Mouse (Mus musculus) liver (tissue): Measurements from ENCODE around the gene Dnah14.

ENCODE experiments used
- DNase-seq: peaks from one replicate; pipeline ENCODE4 v3.0.0-alpha.2; 2020; ENCODE audit warnings: mixed read lengths

Gene Dnah14

DNA sequence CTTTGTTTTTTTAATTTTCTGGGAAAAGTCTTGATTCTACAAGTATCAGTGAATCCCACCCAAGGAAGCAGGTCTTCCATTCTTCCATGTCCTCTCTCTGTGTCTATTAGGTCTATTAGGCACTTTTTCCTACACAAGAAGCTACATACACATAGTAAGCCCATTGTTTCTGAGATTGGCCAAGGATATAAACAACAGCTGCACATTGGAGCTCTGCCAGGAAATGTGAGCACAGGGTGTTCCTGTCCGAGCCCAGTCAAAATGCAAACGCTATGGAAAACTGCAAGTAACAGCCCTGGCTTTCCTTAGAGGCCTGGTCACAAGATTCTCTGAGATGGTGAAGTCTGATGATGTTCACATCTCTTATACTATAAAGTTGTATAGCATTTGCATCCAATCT, 217.2 kb downstream of the Dnah14 start:
- DNase-seq: no peak

GRCm38 (mm10) chr1:181799911-181800310, 223.6 kb downstream of the Dnah14 start:
- no peak for DNase-seq

DNA sequence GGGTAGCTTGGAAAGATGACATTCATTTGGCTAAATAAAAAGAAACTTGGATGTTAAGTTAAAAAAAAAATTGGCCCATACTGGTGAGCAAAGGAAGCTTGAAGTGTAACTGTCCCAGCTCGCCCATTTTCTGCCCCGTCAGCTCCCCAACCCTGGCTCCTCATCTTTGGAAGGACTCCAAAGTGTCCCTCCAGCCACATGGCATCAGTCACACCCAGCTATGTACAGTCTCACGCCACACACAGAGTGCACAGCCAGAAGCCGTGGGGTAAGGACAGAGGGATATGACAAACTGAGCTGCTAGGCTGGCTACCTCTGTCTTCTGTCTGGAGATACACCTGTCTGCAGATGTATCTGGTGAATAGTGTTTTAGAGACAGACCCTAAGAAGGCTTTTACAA, 224.3 kb downstream of the Dnah14 start:
- DNase-seq: no peak

DNA sequence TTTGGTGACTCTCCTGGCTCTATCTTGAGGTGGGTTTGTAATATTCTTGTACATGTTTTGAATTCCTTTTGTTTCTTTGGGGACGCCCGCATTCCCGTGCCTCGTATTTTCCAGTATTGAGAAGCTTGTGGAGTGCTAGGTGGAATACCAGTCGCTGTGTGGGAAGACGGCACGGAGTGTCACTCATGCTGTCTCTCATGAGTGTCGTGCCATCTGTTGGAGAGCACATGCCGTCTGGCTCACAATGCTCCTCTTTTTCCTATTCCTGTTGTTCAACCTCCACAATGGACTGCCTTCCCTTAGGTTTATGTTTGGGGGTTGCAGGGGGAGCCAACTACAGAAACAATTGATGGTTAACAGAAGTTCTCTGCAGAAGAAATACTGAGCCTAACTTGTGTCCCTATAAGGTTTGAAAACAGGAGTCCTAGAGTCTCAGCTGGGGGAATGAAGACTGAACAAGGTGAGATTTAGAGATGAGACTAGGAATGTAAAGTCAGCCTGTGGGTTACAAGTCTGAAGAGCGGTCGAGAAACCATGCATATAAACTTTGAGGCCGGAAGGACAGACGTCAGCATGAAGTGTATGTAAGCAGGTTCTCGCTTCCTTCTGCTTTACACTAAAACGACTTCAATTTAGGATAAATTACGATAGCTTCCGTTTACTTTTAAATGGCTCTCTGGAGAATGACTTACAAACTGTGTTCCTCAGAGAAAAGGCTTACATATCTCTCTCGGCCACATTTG, 235.3 kb downstream of the Dnah14 start:
- DNase-seq: no peak

- DNase-seq: no peak
Observed at GRCm38 (mm10) chr1:181826716-181827115, 250.4 kb downstream of the Dnah14 start.

GRCm38 (mm10) chr1:181828365-181828764, 252.0 kb downstream of the Dnah14 start:
- DNase-seq: peak; percentile 42

DNA sequence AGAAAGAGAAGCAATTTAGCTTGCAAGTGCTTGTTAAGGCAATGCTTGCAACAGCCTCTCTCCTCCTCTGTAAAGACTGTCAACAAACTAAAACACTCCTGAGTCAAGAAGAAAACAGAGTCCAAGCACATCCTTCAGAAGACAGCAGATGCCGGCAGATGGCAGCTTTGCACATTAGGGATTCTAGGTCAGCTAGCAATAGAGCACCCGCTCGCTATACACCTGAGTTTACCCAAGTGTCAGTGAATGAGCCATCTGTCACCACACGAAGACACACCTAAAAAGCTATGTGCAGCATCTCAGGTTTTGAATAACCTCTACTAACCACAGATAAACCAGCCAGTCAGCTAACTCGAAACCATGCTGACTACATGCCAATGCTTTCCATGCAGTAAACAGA, 256.4 kb downstream of the Dnah14 start:
- no peak for DNase-seq

DNA sequence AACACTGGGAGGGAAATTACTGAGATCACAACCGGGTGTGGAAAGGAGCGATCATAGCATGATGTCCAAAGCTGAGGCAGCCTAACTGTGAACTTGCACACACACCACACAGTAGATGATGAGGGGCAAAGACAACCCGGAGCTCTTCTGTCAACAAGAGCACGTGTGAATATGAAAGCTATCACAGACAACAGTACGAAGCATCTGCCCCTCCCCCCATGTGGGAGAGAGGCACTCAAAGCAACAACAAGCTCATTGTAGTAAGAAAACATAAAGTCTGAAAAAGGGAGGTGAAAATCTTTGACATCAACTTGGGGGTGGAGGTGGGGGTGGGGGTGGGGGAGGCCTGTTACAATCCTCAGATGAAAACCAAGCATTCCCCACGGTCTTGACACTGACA, 256.8 kb downstream of the Dnah14 start:
- no peak for DNase-seq

- DNase-seq: no peak
Observed at GRCm38 (mm10) chr1:181838111-181838510, 261.8 kb downstream of the Dnah14 start.

- DNase-seq: no peak
Observed at GRCm38 (mm10) chr1:181839746-181840366, 263.5 kb downstream of the Dnah14 start.

DNA sequence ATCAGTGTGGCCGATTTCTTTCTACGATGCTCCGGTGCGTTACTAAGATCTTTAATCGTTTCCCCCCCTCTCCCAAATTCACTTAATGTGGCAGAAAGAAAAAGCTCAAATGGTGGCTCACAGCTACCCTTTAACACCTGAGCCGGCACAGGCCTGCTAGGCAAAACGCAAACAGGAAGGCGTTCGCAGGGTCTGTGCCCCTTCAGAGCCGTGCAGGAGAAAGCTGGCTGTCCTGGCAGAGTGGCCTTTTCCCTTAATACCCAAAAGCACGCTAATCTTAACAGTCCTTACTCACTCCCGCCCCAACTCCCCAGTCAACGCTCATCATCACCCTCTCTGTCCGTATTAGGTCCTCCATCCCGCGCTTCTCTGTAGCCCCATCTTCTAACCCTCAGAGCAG, 265.0 kb downstream of the Dnah14 start:
- peak; percentile 44 for DNase-seq

DNA sequence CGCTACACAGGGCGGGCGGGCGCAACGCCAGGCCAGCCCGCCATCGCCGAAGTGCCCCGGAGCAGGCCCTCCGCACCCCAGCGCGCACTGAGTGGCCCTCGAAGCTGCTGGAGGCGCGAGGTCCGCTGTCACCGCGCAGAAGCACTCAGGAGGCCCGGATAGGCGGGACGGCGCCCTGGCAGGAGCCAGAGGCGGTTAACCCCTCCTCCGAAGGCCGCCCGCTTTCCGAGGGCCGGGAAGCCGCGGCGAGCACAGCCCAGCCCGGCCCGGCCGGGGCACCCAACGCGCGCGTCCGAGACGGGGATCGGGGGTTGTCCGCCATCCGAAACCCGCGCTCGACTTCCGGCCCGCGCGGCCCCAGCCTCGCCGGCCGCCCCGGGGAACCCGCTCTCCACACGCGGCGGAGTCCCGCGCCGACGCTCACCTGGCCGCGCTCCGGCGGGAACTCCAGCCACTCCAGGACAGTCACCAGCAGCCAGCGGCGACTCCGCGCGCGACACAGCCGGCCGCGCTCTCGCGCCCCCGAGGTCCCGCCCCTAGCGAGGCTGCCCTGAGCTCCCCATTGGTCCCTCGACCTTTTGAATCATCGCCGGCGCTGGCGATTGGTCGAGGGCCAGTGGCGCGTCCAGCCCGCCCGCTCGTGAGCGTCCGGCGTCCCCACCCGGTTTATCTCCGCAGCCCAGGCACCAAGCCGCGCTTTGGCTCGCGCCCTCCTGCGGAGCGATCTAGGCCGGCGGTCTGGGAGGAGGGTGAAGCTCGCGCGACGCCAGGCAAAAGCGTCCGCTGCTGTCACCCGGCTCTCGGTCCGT, 265.7 kb downstream of the Dnah14 start:
- DNase-seq: peak; percentile 98

GRCm38 (mm10) chr1:181842781-181843180, 266.4 kb downstream of the Dnah14 start, which contains the start of gene Lbr:
Gene Lbr, minus strand, starts transcription at chr1:181843046.
- DNase-seq: peak; percentile 76

DNA sequence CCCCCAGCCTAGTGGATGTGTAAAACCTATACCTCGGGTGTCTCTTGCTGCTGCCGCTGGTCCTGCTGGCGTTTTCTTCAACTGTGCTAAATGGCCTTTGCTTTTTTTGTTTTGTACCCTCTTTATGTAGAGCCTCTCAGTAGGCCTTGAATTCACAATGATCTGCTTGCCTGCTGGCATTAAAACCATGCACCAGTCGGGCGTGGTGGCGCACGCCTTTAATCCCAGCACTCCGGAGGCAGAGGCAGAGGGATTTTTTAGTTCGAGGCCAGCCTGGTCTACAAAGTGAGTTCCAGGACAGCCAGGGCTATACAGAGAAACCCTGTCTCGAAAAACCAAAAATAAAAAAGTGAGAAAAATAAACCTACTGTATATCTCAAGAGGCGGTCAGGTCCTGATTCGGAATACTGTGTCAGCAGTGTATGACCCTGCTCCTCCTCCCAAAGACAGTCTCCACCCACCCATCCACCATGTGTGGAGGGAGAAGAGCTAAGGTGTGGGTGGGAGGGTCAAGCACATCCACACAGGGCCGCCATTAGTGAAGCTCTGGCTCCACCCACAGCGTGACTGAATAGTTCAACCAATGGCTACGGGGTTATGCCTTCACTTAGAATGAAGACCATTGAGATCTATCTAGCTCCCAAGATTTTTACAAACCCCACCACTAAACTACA, 268.7 kb downstream of the Dnah14 start:
- peak; percentile 46 for DNase-seq

DNA sequence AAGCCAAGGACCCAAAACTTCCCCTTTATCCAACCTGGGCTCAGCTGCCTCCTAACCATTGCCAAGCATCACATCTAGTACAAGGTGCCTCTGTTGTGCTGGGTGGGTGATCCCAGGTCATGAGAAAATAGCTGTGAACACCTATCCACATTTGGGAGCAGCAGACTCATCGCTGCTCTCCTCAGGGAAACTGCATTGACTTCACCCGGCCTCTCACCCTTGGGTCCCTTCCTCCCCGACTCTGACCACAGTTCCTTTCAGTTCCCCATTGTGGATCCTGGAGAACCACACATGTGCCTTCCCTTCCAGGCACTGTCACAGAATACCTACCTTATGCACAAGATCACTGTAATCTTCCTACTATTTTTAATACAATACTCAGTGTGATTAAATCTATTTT, 269.4 kb downstream of the Dnah14 start:
- DNase-seq: no peak

DNA sequence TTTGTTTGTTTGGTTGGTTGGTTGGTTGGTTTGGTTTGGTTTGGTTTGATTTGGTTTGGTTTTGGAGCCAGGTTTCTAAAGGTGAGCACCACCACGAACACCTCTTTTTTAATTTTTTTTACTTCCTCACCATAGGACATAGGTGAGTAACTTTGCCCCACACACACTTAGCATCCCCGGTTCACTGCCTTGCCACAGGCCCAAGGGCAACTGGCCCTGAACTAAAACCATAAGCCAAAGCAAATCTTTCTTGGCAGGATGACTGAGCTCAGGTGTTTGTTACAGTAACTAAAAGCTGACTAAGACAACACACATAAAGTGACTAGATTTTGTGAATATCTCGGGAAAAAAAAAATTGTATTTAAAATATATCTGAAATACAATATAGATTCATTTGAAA, 271.0 kb downstream of the Dnah14 start:
- no peak for DNase-seq

DNA sequence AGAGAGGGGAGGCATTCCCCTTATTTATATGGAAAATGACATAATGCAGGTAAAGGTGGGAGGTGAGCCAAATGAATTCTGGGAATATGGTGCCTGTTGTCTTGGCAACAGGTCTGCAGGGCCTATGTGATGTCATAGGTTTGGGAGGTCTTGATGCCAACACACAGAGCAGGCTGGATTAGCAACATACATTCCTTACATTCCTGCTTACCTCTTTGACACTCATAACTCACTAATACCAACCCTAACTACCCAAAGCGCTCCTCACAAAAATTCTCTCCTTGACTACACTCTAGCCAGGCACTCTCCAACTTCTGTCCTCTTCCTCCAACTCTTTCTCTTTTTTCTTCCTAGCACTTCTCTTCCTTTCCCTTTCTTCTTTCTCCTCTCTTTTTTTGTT, 271.9 kb downstream of the Dnah14 start:
- no peak for DNase-seq

- DNase-seq: no peak
Observed at GRCm38 (mm10) chr1:181850441-181850840, 274.1 kb downstream of the Dnah14 start.

DNA sequence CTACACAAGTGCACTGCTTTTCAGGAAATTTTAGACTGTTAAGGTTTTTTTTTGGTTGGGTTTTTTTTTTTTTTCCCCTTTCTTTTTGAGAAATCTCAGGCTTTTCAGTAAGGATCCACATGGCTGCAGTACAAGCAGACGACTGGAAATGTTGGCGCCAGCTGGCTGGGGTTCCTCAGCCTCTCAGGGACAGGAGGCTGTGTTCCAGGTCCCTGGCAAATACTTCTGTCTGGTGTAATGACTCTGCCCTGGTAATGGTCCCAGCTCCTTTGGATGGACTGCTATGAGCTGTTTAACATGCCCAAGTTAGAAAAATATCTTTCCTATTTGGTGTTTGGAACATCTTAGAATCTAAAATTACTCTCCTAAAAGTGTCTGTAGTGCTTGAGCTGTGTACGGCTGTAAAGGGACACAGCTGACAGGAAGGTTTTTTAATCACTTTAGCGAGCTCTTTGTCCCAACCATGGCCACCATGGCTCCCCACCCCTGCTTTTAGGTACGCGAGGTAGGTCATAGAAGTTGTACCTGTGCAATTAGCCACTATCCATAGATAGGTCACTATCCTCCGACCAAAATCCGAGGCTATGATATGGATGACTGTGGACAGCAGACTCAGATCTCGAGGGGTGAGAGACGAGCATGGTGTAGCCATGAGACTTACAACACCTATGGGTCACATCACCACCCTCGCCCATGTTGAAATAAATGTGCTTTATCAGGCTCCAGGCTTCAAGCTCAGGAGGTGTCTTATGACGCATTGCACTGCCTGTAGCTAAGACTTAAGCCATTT, 275.4 kb downstream of the Dnah14 start:
- DNase-seq: no peak

DNA sequence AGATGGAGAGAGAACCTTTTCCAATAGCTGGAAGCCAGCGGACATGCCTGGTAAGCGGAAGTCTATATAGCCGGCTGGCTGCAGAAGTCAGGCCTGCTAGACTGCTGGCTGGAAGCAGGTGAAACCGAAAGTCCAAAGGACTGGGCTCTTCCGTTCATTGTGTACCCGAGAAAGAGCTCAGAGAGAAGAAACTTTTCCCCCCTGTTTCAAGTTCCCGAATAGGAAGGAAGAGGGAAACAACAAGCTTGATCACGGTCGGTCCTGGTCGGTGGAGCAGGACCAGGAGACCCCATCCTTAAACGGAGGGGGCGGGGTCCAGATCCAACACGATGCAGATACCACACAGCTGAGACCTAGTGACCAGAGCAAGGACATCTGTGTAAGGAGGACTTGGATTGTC, 276.1 kb downstream of the Dnah14 start:
- DNase-seq: no peak

DNA sequence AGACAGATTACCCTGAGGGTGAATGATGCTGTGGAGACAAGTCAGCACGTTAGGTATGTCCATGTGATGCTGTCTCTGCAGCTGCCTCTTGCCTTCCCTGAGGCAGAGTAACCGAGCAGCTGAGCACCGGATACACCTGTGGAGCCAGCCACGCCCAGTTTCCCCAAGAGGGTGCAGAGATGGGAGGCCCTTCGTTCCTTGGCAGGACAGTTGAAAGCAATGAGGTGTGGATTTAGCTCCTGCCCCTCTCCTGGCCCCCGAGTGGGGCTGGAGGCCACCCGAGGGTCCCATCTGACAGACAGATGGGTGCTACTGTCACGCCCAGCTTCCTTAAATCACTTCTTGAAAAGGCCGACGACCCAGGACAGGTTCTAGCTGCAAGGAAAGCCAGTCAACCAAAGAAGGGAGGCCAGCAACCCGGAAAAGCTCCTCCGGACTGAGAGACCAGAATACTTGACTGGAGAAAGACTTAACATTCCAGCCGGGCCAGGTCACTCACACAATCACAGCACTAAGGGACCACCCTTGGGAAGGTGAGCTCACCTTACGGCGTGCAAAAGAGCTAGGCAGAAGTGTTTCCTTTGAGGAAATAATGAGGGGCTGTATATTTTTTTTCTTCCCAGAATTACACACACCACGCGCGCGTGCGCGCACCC, 276.9 kb downstream of the Dnah14 start:
- peak; percentile 23 for DNase-seq

GRCm38 (mm10) chr1:181854829-181855228, 278.5 kb downstream of the Dnah14 start:
- DNase-seq: no peak
